Mouse (Mus musculus): ENCODE measurements around the gene Rpl29. TPM values are rescaled to one million over a fixed set of nuclear protein-coding genes. Genes with fewer than 3 reads are reported as not detected.

The Rpl29 gene
- polyA plus RNA-seq, 1 experiment from 2014 or later, result 947 TPM

DNA sequence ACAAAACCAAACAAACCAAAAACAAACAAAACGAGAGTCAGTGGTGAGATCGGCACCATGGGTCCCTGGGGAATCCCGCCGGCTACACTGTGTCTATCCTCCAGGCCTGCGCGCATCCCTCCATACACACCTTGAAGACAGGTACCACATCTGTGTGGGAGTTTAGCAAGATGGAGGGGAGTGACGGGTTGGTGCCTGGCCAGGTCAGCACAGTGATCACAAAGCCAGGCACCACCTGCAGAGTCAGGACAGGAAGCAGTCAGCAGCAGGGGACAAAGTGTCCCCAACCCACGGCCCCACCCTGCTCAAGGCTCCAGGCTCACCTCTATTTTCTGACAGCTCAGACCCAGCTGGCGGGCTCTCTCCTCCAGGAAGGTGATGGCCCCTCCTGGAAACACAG is 7.3 kb downstream of the Rpl29 start:
- 78% methylated on average over 9 of the region's 9 CpGs for WGBS
- H3K9ac ChIP-seq (replicated peaks; ENCODE audit: low read length), result no peak overlapping the region

GRCm38 (mm10) chr9:106442680-106443079 is 13.4 kb downstream of the Rpl29 start:
- H3K4me2 ChIP-seq (replicated peaks; ENCODE audit: low read depth, low read length), result no peak overlapping the region
- peaks cover 34% of the 10 kb centered on the region for H3K4me1 ChIP-seq (ENCODE audit: insufficient read depth, low read length)
- H3K9me3 ChIP-seq (ENCODE audit: low read length), result no peaks in the 10 kb centered on the region
- H3K27ac ChIP-seq (ENCODE audit: low read length), result no peak overlapping the region
- ATAC-seq (ENCODE audit: low FRiP score, low TSS enrichment), result no peak
- no peaks in the 10 kb centered on the region for H3K36me3 ChIP-seq (ENCODE audit: insufficient read depth, low read length)
- 81% methylated on average over 5 of the region's 5 CpGs for WGBS
- no peak overlapping the region for H3K9ac ChIP-seq (replicated peaks; ENCODE audit: low read length)
- H3K4me3 ChIP-seq (ENCODE audit: low read length), result no peak overlapping the region
- H3K27me3 ChIP-seq (ENCODE audit: insufficient read depth, low read length), result no peaks in the 10 kb centered on the region

More for the DNA sequence above, 7.3 kb downstream of the Rpl29 start:
- ATAC-seq (ENCODE audit: low FRiP score, low TSS enrichment), result no peak
- Histone ChIP-seq H3K27me3 (ENCODE audit: insufficient read depth, low read length) (no peaks in the 10 kb centered on the region), H3K36me3 (ENCODE audit: insufficient read depth, low read length) (peaks cover 30% of the 10 kb centered on the region), H3K4me2 (replicated peaks; ENCODE audit: low read depth, low read length) (no peak overlapping the region), H3K9me3 (ENCODE audit: low read length) (no peaks in the 10 kb centered on the region), H3K4me1 (ENCODE audit: insufficient read depth, low read length) (peaks cover 23% of the 10 kb centered on the region), H3K4me3 (ENCODE audit: low read length) (no peak overlapping the region), H3K27ac (ENCODE audit: low read length) (no peak overlapping the region)

DNA sequence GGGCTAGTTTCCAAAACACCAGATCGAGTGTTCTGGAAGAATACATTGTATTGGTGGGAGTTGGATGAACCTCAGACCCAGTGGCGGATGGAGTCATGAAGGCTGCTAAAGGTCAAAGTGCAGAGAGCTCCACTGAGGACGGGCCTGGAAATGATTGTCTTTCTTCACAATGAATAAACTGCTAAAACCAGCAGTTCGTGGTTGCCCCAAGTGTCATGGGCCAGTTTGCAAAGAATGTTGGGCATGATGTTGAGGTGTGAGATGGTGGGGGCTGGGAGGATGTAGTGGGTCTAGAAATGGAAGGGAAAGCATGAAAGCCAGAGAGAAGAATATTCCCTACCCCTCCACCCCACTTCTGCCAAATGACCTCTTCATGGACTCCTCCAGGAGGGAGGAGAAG is 15.6 kb downstream of the Rpl29 start:
- Histone ChIP-seq H3K4me3 (ENCODE audit: low read length) (no peak overlapping the region), H3K27ac (ENCODE audit: low read length) (0 out of 2 replicates have a peak overlapping the region, but pooled peaks have one; percentile 56), H3K9me3 (ENCODE audit: low read length) (no peaks in the 10 kb centered on the region), H3K4me1 (ENCODE audit: insufficient read depth, low read length) (peaks cover 42% of the 10 kb centered on the region), H3K9ac (replicated peaks; ENCODE audit: low read length) (no peak overlapping the region), H3K27me3 (ENCODE audit: insufficient read depth, low read length) (no peaks in the 10 kb centered on the region), H3K36me3 (ENCODE audit: insufficient read depth, low read length) (no peaks in the 10 kb centered on the region), H3K4me2 (replicated peaks; ENCODE audit: low read depth, low read length) (no peak overlapping the region)
- ATAC-seq (ENCODE audit: low FRiP score, low TSS enrichment), result no peak
- WGBS, result 58% methylated on average over 4 of the region's 4 CpGs

DNA sequence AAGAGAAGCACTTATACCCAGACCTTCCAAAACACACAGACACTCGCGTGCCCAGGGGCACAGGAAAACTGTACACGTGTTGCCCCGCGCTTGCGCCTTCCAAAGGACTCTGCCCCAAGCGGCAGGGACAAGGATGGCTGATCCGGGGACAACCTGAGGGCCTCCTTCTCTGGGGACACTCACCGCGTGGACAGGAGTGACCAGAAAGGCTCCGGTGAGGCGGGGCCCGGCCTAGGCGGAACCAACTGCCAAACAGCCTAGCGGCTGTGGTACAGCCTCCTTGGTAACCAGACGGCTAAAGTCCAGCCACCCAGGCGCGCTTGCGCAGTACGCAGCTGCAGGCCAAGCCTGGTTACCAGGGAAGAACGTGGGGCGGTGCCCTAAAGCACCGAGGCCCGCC is 18.1 kb downstream of the Rpl29 start, which contains the start of the genes Abhd14b and Abhd14a:
Gene Abhd14b, plus strand, starts transcription at position 112 of the 400 bp plus-strand sequence.
Gene Abhd14a, minus strand, starts transcription at position 331 of the 400 bp plus-strand sequence.
- Histone ChIP-seq H3K9me3 (ENCODE audit: low read length) (no peaks in the 10 kb centered on the region), H3K4me1 (ENCODE audit: insufficient read depth, low read length) (peaks cover 67% of the 10 kb centered on the region), H3K4me2 (replicated peaks; ENCODE audit: low read depth, low read length) (peak within 1 kb of the TSS; percentile 82), H3K27me3 (ENCODE audit: insufficient read depth, low read length) (no peaks in the 10 kb centered on the region), H3K36me3 (ENCODE audit: insufficient read depth, low read length) (no peaks in the 10 kb centered on the region), H3K4me3 (ENCODE audit: low read length) (peak within 1 kb of the TSS; percentile 66), H3K9ac (replicated peaks; ENCODE audit: low read length) (peak within 1 kb of the TSS; percentile 64), H3K27ac (ENCODE audit: low read length) (peak within 1 kb of the TSS; percentile 89)
- peak; percentile 89 for ATAC-seq (ENCODE audit: low FRiP score, low TSS enrichment)
- WGBS, result under 1% methylated on average over 24 of the region's 24 CpGs

- ATAC-seq (ENCODE audit: low FRiP score, low TSS enrichment), result 0 out of 2 replicates have a peak, but pooled peaks have one; percentile 0
- Histone ChIP-seq H3K36me3 (ENCODE audit: insufficient read depth, low read length) (no peaks in the 10 kb centered on the region), H3K9ac (replicated peaks; ENCODE audit: low read length) (peak overlapping the region; percentile 64), H3K4me1 (ENCODE audit: insufficient read depth, low read length) (peaks cover 73% of the 10 kb centered on the region), H3K9me3 (ENCODE audit: low read length) (no peaks in the 10 kb centered on the region), H3K4me2 (replicated peaks; ENCODE audit: low read depth, low read length) (peak overlapping the region; percentile 82), H3K27me3 (ENCODE audit: insufficient read depth, low read length) (no peaks in the 10 kb centered on the region), H3K4me3 (ENCODE audit: low read length) (peak overlapping the region; percentile 66), H3K27ac (ENCODE audit: low read length) (peak overlapping the region; percentile 89)
- WGBS, result 38% methylated on average over 9 of the region's 9 CpGs
These were observed 18.7 kb downstream of the Rpl29 start for GRCm38 (mm10) chr9:106447951-106448350.

DNA sequence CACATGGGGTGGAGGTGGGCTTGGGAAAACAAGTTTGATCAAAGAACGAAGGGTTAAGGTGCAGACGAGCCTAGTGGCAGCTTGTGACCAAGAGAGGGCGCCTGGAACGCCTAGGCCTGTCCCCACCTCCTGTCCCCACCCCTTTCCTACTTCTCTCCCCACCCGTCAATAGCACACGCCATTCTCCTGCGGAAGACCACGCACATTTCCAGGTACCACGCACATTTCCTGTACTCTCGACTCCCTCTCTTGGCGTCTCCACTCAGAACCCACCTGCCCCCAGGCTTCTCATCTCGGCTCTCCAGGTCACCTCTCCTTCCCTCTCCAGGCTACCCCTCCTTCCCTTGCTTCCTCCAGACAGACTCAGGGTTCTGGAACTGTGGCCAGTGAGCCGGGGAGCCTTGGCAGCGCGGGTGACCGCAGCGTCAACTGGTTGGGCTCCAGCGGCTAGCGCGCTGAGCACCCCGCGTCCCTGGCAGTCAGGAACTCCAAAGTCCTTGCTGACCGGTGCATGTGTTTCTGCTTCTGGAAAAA is 19.3 kb downstream of the Rpl29 start:
- WGBS, result under 1% methylated on average over 23 of the region's 23 CpGs

GRCm38 (mm10) chr9:106449947-106450346 is 20.7 kb downstream of the Rpl29 start:
- Histone ChIP-seq H3K9me3 (ENCODE audit: low read length) (no peaks in the 10 kb centered on the region), H3K27ac (ENCODE audit: low read length) (peak overlapping the region; percentile 80), H3K36me3 (ENCODE audit: insufficient read depth, low read length) (no peaks in the 10 kb centered on the region), H3K4me1 (ENCODE audit: insufficient read depth, low read length) (peaks cover 83% of the 10 kb centered on the region), H3K27me3 (ENCODE audit: insufficient read depth, low read length) (no peaks in the 10 kb centered on the region), H3K4me2 (replicated peaks; ENCODE audit: low read depth, low read length) (peak overlapping the region; percentile 39; the same call in 1 of the 2 replicates), H3K4me3 (ENCODE audit: low read length) (no peak overlapping the region), H3K9ac (replicated peaks; ENCODE audit: low read length) (peak overlapping the region; percentile 35; the same call in 1 of the 2 replicates)
- ATAC-seq (ENCODE audit: low FRiP score, low TSS enrichment), result no peak
- 85% methylated on average over 8 of the region's 8 CpGs for WGBS

More for the DNA sequence above, 19.3 kb downstream of the Rpl29 start:
- Histone ChIP-seq H3K9ac (replicated peaks; ENCODE audit: low read length) (peak overlapping the region; percentile 64), H3K9me3 (ENCODE audit: low read length) (no peaks in the 10 kb centered on the region), H3K36me3 (ENCODE audit: insufficient read depth, low read length) (no peaks in the 10 kb centered on the region), H3K4me2 (replicated peaks; ENCODE audit: low read depth, low read length) (peak overlapping the region; percentile 82), H3K4me1 (ENCODE audit: insufficient read depth, low read length) (peaks cover 77% of the 10 kb centered on the region), H3K27me3 (ENCODE audit: insufficient read depth, low read length) (no peaks in the 10 kb centered on the region), H3K27ac (ENCODE audit: low read length) (peak overlapping the region; percentile 89), H3K4me3 (ENCODE audit: low read length) (peak overlapping the region; percentile 66)
- ATAC-seq (ENCODE audit: low FRiP score, low TSS enrichment), result peak; percentile 54

- Histone ChIP-seq H3K27ac (ENCODE audit: low read length) (peak overlapping the region; percentile 80), H3K36me3 (ENCODE audit: insufficient read depth, low read length) (no peaks in the 10 kb centered on the region), H3K27me3 (ENCODE audit: insufficient read depth, low read length) (no peaks in the 10 kb centered on the region), H3K9ac (replicated peaks; ENCODE audit: low read length) (peak overlapping the region; percentile 35), H3K9me3 (ENCODE audit: low read length) (no peaks in the 10 kb centered on the region), H3K4me3 (ENCODE audit: low read length) (no peak overlapping the region), H3K4me1 (ENCODE audit: insufficient read depth, low read length) (peaks cover 85% of the 10 kb centered on the region), H3K4me2 (replicated peaks; ENCODE audit: low read depth, low read length) (peak overlapping the region; percentile 39)
- 7% methylated on average over 9 of the region's 9 CpGs for WGBS
- ATAC-seq (ENCODE audit: low FRiP score, low TSS enrichment), result no peak
These were observed 21.4 kb downstream of the Rpl29 start for GRCm38 (mm10) chr9:106450661-106451060.

DNA sequence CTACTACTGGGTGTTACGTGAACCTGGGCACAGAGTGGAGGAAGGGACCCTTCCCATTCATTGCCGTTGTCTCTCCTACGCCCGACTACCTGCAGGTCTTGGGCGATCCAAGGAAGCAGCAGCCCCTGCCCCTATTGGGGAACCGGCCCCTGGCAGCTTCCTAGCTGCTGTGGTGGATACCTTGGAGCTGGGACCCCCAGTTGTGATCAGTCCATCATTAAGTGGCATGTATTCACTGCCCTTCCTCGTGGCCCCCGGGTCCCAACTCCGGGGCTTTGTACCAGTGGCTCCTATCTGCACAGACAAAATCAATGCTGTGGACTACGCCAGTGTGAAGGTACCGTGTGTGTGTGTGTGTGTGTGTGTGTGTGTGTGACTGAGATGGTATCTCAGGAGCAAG is 22.0 kb downstream of the Rpl29 start:
- H3K9ac ChIP-seq (replicated peaks; ENCODE audit: low read length), result 0 out of 2 replicates have a peak overlapping the region, but pooled peaks have one; percentile 35
- 61% methylated on average over 11 of the region's 11 CpGs for WGBS
- H3K36me3 ChIP-seq (ENCODE audit: insufficient read depth, low read length), result no peaks in the 10 kb centered on the region
- no peaks in the 10 kb centered on the region for H3K9me3 ChIP-seq (ENCODE audit: low read length)
- H3K4me2 ChIP-seq (replicated peaks; ENCODE audit: low read depth, low read length), result peak overlapping the region; percentile 39
- H3K4me3 ChIP-seq (ENCODE audit: low read length), result no peak overlapping the region
- ATAC-seq (ENCODE audit: low FRiP score, low TSS enrichment), result no peak
- no peaks in the 10 kb centered on the region for H3K27me3 ChIP-seq (ENCODE audit: insufficient read depth, low read length)
- H3K27ac ChIP-seq (ENCODE audit: low read length), result peak overlapping the region; percentile 80
- H3K4me1 ChIP-seq (ENCODE audit: insufficient read depth, low read length), result peaks cover 85% of the 10 kb centered on the region

DNA sequence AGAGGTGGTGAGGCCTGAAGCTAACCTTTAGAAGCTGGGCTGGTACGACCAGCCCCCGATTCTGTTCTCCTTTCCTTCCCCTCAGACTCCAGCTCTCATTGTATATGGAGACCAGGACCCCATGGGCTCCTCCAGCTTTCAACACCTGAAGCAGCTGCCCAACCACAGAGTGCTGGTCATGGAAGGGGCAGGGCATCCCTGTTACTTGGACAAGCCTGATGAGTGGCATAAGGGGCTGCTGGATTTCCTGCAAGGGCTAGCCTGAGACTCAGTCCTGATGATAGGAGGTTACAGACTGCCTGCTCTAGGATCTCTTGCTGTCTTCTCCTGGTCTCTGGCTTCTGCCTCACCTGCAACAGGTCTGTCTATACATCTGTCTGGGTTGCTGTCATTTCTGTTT is 22.6 kb downstream of the Rpl29 start:
- H3K27ac ChIP-seq (ENCODE audit: low read length), result no peak overlapping the region
- no peaks in the 10 kb centered on the region for H3K36me3 ChIP-seq (ENCODE audit: insufficient read depth, low read length)
- ATAC-seq (ENCODE audit: low FRiP score, low TSS enrichment), result no peak
- WGBS, result 56% methylated on average over 2 of the region's 2 CpGs
- H3K4me2 ChIP-seq (replicated peaks; ENCODE audit: low read depth, low read length), result 0 out of 2 replicates have a peak overlapping the region, but pooled peaks have one; percentile 2
- no peak overlapping the region for H3K4me3 ChIP-seq (ENCODE audit: low read length)
- H3K9me3 ChIP-seq (ENCODE audit: low read length), result no peaks in the 10 kb centered on the region
- no peaks in the 10 kb centered on the region for H3K27me3 ChIP-seq (ENCODE audit: insufficient read depth, low read length)
- peaks cover 85% of the 10 kb centered on the region for H3K4me1 ChIP-seq (ENCODE audit: insufficient read depth, low read length)
- 0 out of 2 replicates have a peak overlapping the region, but pooled peaks have one; percentile 80 for H3K9ac ChIP-seq (replicated peaks; ENCODE audit: low read length)

Data from kidney, embryonic 16.5 days (tissue).